Mouse (Mus musculus): ENCODE measurements around the gene Gm21970.

GRCm38 (mm10) chr16:91450137-91451064 lies 58.9 kb downstream of the Gm21970 start:
- TF ChIP-seq POLR2A (IDR thresholded peaks at IDR 0.05; ENCODE audit: low read depth, low read length) (no peak), CTCF (IDR thresholded peaks at IDR 0.05; ENCODE audit: extremely low read depth, insufficient read length, insufficient replicate concordance, low read depth, low read length) (no peak)
